Mouse (Mus musculus): Measurements from ENCODE around the gene Vps35l. TPM values are rescaled to one million over a fixed set of nuclear protein-coding genes. Genes with fewer than 3 reads are reported as not detected.

Vps35l gene
- total RNA-seq, 2 experiments from 2014 or later = 21.2 to 24.8 TPM

GRCm38 (mm10) chr7:118733225-118733624 is 6.8 kb upstream of the Vps35l start:
- DNase-seq = no peak

GRCm38 (mm10) chr7:118738730-118739129 is 1.3 kb upstream of the Vps35l start:
- DNase-seq = no peak

GRCm38 (mm10) chr7:118740532-118741338 is 709 bp downstream of the Vps35l start:
- peak; percentile 97 to 98 for DNase-seq

GRCm38 (mm10) chr7:118742278-118742677 is 2.3 kb downstream of the Vps35l start:
- DNase-seq = no peak

- no peak for DNase-seq
These were observed 4.7 kb downstream of the Vps35l start for GRCm38 (mm10) chr7:118744766-118745165.

GRCm38 (mm10) chr7:118747891-118748672 is 8.1 kb downstream of the Vps35l start:
- DNase-seq = no peak

GRCm38 (mm10) chr7:118749706-118750105 is 9.7 kb downstream of the Vps35l start:
- DNase-seq = no peak

GRCm38 (mm10) chr7:118751625-118752024 is 11.6 kb downstream of the Vps35l start:
- DNase-seq = no peak

GRCm38 (mm10) chr7:118755756-118756155 is 15.7 kb downstream of the Vps35l start:
- DNase-seq = no peak

- no peak for DNase-seq
These were observed 16.7 kb downstream of the Vps35l start for GRCm38 (mm10) chr7:118756490-118757265.

GRCm38 (mm10) chr7:118758369-118758768 is 18.3 kb downstream of the Vps35l start:
- no peak for DNase-seq

GRCm38 (mm10) chr7:118759372-118759771 is 19.3 kb downstream of the Vps35l start:
- DNase-seq = no peak

- peak in 1 of 2 experiments; percentile 35 for DNase-seq
These were observed 23.9 kb downstream of the Vps35l start for GRCm38 (mm10) chr7:118763939-118764338.

- DNase-seq = no peak
These were observed 24.7 kb downstream of the Vps35l start for GRCm38 (mm10) chr7:118764725-118765124.

- DNase-seq = no peak
These were observed 25.6 kb downstream of the Vps35l start for GRCm38 (mm10) chr7:118765604-118766003.

- DNase-seq = peak; percentile 47 to 78
These were observed 26.2 kb downstream of the Vps35l start for GRCm38 (mm10) chr7:118766119-118766833.

- no peak for DNase-seq
These were observed 26.8 kb downstream of the Vps35l start for GRCm38 (mm10) chr7:118766834-118767224.

GRCm38 (mm10) chr7:118769208-118769607 is 29.2 kb downstream of the Vps35l start:
- peak; percentile 17 to 21 for DNase-seq

GRCm38 (mm10) chr7:118769655-118770054 is 29.6 kb downstream of the Vps35l start:
- DNase-seq = no peak

GRCm38 (mm10) chr7:118773027-118773426 is 33.0 kb downstream of the Vps35l start:
- no peak for DNase-seq

GRCm38 (mm10) chr7:118775991-118776390 is 36.0 kb downstream of the Vps35l start:
- no peak for DNase-seq

GRCm38 (mm10) chr7:118776491-118776890 is 36.5 kb downstream of the Vps35l start:
- peak in 1 of 2 experiments; percentile 32 for DNase-seq
